Mouse (Mus musculus): ENCODE measurements around the gene Yipf2.

Gene Yipf2

DNA sequence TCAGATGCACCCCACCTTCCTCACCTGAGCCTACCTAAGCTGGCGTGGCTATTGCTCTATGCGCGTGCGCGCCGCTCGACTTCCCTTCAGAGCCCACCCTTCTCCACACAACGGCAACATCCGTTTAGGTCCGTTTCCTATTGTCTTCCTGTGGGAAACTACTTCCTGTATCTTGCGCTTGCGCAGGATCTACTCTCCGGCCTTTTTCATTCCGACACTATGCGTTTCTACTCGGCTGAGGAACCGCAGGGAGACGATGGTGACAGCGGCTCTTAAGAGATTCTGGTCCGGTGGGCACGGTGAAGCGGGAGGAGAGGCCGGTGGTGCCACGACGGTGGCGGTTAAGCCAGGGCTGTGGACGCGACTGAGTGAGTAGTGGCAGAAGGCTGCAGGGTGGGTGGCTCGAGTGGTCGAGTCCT lies at the start of gene Yipf2, which contains the start of gene Timm29:
Gene Yipf2 (minus strand): TSS at position 126 of the 419 bp plus-strand sequence.
Gene Timm29 (plus strand): TSS at position 20 of the 419 bp plus-strand sequence.
- DNase-seq (ENCODE audit: low spot score), result peak; percentile 86

DNA sequence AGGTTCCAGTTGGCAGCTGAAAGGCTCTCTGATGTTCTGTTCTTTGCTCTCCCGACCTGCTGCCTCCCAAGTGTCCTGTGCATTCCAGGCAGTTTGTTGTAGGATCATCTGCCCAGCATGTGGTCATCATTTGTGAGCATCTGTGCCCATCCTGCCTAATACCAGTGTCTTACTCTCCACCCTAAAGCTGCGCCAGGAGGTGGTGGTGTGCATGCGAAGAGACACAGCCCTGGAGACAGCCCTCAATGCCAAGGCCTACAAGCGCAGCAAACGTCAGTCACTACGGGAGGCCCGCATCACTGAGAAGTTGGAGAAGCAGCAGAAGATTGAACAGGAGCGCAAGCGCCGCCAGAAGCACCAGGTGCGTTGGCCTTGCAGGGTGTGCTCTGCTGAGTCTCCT lies 46.4 kb upstream of the Yipf2 start:
- no peak for DNase-seq (ENCODE audit: low spot score)

DNA sequence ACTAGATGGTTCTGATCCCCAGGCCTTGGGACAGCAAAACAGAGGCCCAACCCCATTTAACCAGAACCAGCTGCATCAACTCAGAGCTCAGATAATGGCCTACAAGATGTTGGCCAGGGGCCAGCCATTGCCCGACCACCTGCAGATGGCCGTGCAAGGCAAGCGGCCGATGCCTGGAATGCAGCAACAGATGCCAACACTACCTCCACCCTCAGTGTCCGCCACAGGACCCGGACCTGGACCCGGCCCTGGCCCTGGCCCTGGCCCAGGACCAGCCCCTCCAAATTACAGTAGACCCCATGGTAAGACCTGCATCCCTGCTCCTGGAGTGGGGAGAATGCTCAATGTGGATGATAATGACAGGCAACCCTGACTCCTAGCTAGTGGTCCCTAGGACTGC lies 43.0 kb upstream of the Yipf2 start:
- DNase-seq (ENCODE audit: low spot score), result no peak

DNA sequence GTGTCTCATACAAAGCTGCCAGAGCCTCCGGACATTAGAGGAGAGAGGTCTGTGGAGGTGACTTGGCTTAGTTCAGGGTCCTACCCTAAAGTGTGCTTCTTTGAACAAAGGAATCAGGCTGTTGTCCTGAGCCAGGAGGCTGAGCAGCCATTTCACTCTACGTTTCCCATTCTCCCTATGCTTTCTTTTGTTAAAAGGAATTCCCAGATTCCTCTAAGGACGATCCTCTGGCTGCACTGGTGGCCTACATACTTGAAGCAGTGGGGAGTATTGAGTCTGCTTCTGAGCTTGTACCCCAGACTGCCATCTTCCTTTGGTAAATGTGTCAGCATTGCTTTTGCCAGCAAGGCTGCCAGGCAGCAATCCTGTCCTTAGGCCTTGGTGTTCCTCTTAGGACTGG lies 40.5 kb upstream of the Yipf2 start:
- DNase-seq (ENCODE audit: low spot score), result no peak

DNA sequence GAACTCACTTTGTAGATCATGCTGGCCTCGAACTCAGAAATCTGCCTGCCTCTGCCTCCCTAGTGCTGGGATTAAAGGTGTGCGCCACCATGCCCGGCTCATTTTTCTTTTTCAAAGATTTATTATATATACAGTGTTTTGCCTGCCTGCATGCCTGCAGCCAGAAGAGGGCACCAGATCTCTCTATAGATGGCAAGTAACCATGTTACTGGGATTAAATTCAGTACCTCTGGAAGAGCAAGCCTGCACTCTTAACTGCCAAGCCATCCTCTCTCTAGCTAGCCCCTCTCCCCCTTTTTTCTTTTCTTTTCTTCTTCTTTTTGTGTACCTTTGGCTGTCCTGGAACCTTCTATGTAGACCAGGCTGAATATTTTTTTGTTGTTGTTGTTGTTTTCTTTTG lies 38.0 kb upstream of the Yipf2 start:
- peak; percentile 13 for DNase-seq (ENCODE audit: low spot score)

DNA sequence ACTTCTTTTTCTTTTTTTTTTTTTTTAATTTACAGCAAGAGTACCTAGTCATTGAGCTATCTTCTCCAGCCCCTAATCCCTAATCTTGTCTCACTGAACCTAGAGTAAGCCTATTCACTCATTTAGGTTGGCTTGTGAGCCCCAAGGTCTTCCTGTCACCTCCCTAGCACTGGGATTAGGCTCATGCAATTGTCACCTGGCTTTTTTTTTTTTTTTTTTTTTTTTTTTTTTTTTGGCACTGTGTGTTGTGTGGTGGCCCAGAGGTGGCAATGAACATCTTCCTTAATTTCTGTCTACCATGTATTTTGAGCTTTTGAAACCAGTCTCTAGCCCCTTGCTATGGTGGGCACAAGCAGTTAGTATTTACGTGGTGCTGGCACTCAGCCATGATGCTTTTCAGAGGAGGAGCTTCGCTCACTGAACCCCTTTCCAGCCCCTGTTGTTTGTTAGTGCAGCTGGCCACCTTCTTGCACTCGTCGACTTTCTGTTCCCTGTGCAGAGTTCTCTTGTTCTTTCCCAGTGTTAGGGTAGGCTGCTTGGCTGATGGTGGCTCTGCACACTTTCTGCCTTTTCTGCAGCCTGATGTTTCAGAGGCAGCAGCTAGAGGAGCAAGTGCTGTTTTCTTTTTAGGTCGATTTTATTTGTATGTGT lies 34.6 kb upstream of the Yipf2 start:
- no peak for DNase-seq (ENCODE audit: low spot score)

DNA sequence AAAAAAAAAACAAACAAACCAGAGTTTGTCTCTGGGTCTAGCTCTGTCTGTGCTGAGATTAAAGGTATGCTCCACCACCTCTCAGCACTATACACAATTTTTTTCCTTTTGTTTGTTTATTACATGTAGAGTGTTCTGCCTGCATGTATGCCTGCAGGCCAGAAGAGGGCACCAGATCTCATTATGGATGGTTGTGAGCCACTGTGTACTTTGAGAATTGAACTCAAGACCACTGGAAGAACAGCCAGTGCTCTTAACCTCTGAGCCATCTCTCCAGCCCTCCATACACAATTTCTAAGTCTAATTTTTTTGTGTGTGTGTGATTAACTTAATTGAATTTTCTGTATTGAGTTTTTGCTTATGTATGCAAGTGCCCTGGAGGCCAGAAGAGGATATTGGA lies 33.9 kb upstream of the Yipf2 start:
- no peak for DNase-seq (ENCODE audit: low spot score)

DNA sequence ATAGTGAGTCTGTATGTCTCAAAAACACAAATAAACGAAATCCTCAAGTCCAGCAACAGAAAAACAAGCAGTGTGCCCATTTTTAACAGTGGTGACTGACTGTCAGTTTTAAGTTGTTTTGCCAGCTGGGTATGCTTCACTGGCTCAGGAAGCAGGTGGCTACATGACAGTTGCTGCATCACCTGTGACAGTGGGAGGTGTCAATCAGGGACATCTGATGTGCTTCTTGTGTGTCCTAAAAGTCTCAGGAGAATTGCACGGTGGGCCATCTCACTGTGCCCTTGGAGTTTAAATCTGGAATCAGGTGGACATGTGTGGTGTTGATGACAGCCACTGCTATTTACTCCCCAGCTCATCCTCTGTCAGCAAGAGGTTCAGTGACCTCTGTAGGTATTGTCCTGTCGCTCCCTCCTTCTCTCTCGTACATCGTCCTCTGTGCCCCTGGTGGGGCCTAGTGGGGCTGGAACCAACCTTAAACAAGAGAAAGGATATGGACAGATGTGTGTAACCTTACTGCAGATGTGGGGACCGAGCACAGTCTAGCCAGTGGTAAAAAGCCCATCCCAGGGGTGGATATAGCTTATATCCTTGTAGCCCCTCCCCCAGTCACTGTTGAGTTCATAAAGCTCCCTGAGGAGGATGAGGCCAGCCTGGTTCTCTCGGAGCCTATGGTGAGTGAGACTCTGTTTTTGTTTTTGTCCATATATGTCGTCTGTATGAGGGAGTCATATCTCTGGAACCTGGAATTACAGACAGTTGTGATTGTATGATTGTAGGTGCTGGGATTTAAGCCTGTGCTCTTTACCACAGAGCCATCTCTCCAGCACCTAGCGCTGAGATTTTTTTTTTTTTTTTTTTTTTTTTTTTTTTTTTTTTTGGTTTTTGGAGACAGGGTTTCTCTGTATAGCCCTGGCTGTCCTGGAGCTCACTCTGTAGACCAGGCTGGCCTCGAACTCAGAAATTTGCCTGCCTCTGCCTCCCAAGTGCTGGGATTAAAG lies 33.0 kb upstream of the Yipf2 start:
- DNase-seq (ENCODE audit: low spot score), result no peak

DNA sequence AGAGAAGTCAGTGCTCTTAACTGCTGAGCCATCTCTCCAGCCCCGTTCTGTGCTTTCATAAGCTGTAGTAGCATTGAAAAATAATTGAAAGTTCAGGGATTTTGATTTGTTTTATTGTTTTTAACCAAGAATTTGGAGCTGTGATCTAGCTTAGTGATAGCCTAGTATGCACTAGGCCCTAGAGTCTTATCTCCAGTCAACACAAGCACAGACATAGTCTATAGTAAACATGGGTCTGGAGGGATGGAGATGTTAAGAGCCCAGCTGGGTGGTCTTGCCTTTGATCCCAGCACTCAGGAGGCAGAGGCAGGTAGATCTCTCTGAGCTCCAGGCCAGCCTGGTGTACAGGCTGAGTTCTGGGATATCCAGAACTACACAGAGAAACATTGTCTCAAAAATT lies 30.0 kb upstream of the Yipf2 start:
- no peak for DNase-seq (ENCODE audit: low spot score)

DNA sequence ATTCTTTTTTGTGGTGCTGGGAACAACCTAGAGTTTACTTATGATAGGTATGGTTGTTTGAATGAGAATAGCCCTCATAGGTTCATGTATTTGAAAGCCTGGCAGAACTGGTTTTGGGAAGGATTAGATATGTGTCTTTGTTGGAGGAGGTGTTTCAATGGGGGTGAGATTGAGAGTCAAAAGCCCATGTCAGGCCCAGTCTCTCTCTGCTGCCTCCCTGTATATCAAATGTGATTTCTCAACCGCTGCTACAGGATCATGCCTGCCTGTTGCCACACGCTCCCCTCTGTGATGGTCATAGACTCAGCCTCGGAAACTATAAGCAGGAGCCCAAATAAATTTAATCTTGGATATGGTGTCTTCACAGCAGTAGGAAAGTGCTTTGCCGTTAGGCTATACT lies 27.6 kb upstream of the Yipf2 start:
- no peak for DNase-seq (ENCODE audit: low spot score)

DNA sequence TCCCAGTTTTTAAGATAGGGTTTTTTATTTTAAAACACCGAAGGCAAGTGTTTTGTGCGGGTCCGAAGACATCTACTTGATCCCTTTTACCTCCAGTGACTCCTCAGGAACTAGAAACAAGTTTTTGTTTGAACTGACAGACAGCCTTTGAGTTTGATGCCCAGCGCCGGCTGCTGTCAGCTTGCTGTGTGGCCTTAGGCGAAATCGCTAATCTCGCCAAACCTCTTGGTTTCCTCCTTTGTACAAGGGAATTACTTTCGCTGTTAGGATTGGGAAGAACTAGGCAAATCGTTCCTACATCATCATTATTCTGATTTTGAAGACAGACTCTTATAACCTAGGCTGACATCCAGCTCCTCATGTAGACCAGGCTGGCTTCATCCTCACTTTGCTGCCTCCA lies 24.4 kb upstream of the Yipf2 start:
- DNase-seq (ENCODE audit: low spot score), result no peak

DNA sequence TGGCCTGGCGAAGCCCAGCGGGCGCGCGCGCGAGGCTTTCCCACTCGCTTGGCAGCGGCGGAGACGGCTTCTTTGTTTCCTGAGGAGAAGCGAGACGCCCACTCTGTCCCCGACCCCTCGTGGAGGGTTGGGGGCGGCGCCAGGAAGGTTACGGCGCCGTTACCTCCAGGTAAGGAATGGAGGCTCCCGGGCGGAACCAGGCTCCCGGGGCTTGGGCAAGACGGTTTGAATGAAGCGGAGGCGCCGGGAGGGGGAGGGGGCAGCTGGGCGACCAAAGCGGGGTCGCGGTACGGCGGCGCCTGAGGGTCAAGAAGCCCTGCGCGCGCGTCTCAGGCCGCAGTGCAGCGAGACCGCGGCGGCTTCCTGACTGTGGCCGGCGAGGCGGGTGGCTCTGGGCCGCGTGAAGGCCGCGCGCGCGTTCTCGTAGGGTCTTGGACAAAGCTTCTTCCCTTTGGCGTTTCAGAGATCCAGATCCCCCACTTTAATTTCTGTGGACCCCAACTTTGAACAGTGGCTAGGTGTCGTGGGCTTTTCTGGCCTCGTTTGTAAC lies 23.7 kb upstream of the Yipf2 start:
- peak; percentile 75 for DNase-seq (ENCODE audit: low spot score)

DNA sequence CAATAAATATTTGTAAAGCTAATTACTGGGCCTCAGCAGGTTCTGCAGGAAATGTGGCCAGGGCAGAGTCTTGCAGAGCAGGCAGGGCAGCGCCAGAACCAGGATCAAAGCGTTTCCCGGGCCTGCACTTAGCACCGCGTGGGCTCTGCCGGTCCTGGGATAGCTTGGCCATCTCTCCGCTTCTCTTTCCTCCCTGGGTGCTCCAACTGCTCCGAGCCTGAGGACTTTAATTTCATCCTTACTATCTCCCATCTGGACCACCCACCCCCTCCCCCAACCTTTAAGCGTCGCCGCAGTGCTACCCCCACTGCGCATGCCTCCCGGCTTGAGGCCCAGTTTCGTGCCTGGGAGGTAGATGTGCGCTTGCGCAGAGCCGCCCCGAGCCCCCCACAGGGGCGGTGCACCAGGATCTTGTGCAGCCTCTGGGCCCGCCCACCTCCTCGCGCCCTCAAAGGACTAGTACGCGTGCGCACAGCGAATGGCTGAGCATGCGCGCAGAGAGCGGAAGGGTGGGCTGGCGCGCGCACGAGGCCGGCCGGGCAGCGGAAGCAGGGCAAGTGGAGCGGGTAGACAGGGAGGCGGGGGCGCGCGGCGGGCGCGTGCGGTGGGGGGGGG lies 23.1 kb upstream of the Yipf2 start, which contains the start of gene Smarca4:
Gene Smarca4 (plus strand): TSS at position 553 of the 615 bp plus-strand sequence.
- peak; percentile 99 for DNase-seq (ENCODE audit: low spot score)

DNA sequence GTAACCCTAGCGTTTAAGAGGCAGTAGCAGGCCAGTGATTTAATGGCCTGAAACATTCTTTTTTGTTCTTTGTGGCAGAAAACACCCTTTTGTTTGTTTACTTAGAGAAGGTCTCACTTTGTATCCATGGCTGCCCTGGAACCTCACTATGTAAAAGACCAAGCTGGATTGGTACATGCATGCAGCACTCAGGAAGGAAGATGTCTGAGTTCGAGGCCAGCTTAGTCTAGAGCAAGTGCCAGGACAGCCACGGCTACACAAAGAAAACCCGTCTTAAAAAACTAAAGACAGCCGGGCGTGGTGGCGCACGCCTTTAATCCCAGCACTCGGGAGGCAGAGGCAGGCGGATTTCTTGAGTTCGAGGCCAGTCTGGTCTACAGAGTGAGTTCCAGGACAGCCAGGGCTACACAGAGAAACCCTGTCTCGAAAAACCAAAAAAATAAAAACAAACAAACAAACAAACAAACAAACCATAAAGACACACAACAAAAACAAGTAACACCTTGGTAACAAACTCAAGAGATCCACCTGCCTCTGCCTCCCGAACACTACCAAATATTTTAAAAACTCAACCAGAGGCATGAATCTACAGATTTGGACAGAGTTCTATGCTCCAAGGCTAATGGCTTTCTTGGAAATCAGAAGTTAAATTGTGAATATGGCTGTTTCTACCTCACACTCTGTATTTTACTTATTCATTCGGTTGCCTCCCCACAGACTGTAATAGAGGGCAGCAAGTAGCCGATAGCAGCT lies 22.4 kb upstream of the Yipf2 start:
- no peak for DNase-seq (ENCODE audit: low spot score)

DNA sequence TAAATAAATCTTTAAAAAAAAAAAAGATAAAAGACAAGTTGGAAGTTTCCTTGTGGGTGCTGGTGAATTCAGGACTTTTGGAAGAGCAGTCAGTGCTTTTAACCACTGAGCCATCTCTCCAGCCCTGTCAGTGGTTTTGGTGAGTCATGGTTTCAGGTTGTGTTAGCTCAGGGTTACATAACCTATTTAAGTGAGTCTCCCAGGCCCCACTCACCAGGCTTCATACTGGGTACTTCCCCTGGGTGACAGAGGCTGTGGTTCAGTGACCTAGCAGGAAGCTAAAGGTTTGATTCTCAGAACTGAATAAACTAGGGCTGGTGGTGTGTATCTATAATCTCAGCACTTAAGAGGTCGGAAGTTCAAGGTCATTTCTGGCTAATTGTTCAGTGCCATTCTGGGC lies 17.2 kb upstream of the Yipf2 start:
- no peak for DNase-seq (ENCODE audit: low spot score)

DNA sequence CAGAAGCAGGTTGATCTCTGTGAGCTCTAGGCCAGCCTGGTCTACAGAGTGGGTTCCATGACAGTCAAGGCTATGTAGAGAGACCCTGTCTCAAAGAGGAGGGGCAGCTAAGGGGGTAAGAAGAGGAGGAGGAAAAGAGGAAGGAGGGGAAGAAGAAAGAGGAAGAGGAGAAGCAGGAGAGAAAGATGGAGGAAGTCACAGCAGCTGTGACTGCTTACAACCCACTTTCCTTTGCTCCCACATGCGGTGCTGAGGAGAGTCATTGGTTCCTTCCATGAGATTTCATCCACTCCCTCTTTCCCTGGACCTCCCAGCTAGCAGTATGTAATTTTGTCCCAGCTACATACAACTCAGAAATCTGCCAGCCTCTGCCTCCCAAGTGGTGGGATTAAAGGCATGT lies 14.0 kb upstream of the Yipf2 start:
- DNase-seq (ENCODE audit: low spot score), result no peak

DNA sequence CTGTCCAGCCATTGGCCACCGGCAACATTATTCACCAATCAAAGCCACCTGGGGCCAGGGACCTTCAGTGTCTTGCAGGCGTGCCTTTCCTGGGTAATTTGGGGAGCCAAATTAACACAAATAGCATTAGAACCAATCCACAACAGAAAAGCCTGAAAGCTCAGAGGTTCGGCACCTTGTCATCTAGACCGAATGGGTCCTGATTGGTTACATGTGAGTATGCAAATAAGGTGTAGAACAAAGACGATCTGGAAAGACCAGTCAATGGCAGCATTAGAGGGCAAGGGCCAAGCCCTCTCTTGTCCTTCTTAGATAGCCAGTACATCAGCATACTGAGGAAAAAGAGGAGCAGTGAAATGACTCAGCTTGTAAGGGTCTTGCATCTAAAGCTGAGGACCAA lies 13.2 kb upstream of the Yipf2 start:
- no peak for DNase-seq (ENCODE audit: low spot score)

DNA sequence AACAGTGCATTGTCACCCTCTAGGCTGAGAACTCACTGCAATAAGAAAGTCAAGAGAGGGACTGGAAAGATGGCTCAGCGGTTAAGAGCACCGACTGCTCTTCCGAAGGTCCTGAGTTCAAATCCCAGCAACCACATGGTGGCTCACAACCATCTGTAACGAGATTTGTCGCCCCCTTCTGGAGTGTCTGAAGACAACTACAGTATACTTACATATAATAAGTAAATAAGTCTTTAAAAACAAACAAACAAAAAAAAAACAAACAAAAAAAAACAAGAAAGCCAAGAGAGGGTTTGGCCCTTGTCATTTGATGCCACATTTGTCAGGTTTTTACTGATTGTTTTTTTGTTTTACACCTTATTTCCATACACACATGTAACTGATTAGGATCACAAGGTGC lies 11.5 kb upstream of the Yipf2 start:
- DNase-seq (ENCODE audit: low spot score), result no peak

DNA sequence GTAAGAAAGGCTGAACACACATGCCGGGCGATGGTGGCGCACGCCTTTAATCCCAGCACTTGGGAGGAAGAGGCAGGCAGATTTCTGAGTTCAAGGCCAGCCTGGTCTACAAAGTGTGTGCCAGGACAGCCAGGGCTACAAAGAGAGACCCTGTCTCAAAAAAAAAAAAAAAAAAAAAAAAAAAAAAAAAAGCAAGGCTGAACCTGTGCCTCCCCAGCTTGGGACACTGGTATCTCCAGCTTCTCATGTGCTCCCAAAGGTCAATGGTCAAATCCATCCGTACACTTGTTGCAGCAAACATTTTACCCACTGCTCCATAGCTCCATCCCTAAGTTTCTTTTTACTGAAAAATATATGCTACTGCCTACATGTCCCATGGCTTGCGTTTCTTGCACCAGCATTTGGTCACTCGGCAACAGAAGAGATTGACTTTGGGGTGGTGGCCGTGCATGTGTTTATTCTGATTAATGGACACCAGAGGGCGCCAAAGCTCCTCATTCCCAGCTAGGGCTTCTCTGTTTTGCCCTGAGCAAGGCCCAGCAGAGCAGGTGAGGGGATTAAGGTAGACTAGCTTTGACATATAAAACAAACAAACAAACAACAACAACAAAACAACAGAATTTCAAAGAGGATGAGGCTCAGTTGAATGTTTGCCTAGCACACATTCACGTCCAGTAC lies 9.2 kb upstream of the Yipf2 start:
- DNase-seq (ENCODE audit: low spot score), result peak; percentile 59

DNA sequence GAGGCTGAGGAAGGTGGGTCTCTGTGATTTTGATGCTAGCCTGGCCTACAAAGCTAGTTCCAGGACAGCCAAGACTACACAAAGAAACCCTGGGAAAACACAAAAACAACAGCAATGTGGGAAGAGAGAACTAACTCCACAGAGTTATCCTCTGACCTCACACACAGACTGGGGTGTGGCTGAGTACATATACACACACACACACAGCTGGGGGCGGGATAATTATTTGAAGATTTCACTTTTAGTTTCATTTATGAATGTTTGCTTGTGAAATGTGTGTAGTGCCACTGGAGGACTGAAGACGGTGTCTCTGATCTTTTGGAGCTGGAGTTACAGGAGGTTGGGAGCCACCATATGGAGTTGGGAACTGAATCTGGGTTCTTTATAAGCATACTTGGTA lies 8.4 kb upstream of the Yipf2 start:
- DNase-seq (ENCODE audit: low spot score), result no peak

DNA sequence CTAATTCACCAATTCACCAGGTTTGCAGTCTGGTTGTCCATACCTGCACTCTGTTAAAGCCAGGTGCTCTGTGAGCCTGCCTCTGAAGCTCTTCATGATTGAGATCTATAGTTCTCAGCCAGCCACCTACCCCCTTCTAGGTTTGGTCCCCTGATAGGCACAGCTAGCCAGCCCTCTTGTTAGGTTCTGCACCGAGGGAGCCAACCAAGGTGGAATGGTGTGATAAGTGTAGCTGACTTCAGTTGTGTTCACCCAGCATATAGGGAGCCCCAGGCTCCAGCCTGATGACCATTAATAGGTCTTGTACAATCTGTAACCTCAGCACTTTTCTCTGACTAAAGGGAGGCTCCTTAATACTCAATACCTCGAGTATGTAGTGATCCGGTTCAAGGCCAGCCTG lies 7.6 kb upstream of the Yipf2 start:
- DNase-seq (ENCODE audit: low spot score), result no peak
